Mouse (Mus musculus) erythroblast, embryonic 14.5 days (primary cell): ENCODE measurements at regions not wholly inside any gene's neighbourhood (a gene's known extent, or its start where the extent isn't known, plus 50 kb on each side); places are given as distances from the start of the nearest gene placed in this dataset.

Source experiments
- H3K27me3 ChIP-seq: 2 replicates; pipeline ENCODE4 v1.6.1; 2012; ENCODE audit warnings: inconsistent platforms; ENCODE audit not compliant: control insufficient read depth
- H3K36me3 ChIP-seq: 2 replicates; pipeline ENCODE4 v1.6.1; 2012; ENCODE audit warnings: mild to moderate bottlenecking, inconsistent platforms; ENCODE audit not compliant: control insufficient read depth
- H3K4me1 ChIP-seq: 2 replicates; pipeline ENCODE4 v1.6.1; 2012; ENCODE audit warnings: inconsistent platforms; ENCODE audit not compliant: control insufficient read depth
- H3K4me3 ChIP-seq: replicated peaks from 2 replicates; pipeline ENCODE3; 2012; ENCODE audit warnings: moderate library complexity, mild to moderate bottlenecking, inconsistent platforms
- H3K9me3 ChIP-seq: 2 replicates; pipeline ENCODE4 v1.6.1; 2012; ENCODE audit warnings: low read length, inconsistent platforms, mixed read lengths; ENCODE audit not compliant: control insufficient read depth
- GATA1 ChIP-seq: IDR thresholded peaks from 2 replicates; pipeline ENCODE4 v1.6.1; 2012; ENCODE audit warnings: low read length, inconsistent platforms, mixed read lengths
- TAL1 ChIP-seq: IDR thresholded peaks from 3 replicates; pipeline ENCODE4 v1.6.1; 2012; ENCODE audit warnings: low read length, inconsistent platforms, mixed read lengths

- H3K9me3 ChIP-seq: peaks cover 11% of the 10 kb centered on the region
- no peaks in the 10 kb centered on the region for H3K27me3 ChIP-seq
These were observed 132.9 kb upstream of the Mphosph6 start for GRCm38 (mm10) chr8:117934566-117935094.

GRCm38 (mm10) chr8:117930687-117931086 is 128.9 kb upstream of the Mphosph6 start:
- H3K4me3 ChIP-seq: no peak overlapping the region
- H3K27me3 ChIP-seq: no peaks in the 10 kb centered on the region
- peaks cover 14% of the 10 kb centered on the region for H3K9me3 ChIP-seq
- no peaks in the 10 kb centered on the region for H3K4me1 ChIP-seq
- H3K36me3 ChIP-seq: no peaks in the 10 kb centered on the region
- TF ChIP-seq TAL1 (no peak), GATA1 (no peak)

More at GRCm38 (mm10) chr8:117934566-117935094, 132.9 kb upstream of the Mphosph6 start:
- Histone ChIP-seq H3K4me1 (no peaks in the 10 kb centered on the region), H3K36me3 (no peaks in the 10 kb centered on the region), H3K4me3 (no peak overlapping the region)
- TF ChIP-seq TAL1: no peak

- H3K9me3 ChIP-seq: peaks cover 11% of the 10 kb centered on the region
- H3K36me3 ChIP-seq: no peaks in the 10 kb centered on the region
- H3K27me3 ChIP-seq: no peaks in the 10 kb centered on the region
- H3K4me1 ChIP-seq: no peaks in the 10 kb centered on the region
- no peak for TF ChIP-seq GATA1
- TF ChIP-seq TAL1: no peak
- no peak overlapping the region for H3K4me3 ChIP-seq
These were observed 127.9 kb upstream of the Mphosph6 start for GRCm38 (mm10) chr8:117929606-117930005.

- Histone ChIP-seq H3K36me3 (no peaks in the 10 kb centered on the region), H3K27me3 (no peaks in the 10 kb centered on the region), H3K4me1 (no peaks in the 10 kb centered on the region), H3K9me3 (peaks cover 30% of the 10 kb centered on the region), H3K4me3 (no peak overlapping the region)
- no peak for TF ChIP-seq GATA1
- no peak for TF ChIP-seq TAL1
These were observed 121.6 kb upstream of the Mphosph6 start for GRCm38 (mm10) chr8:117923296-117923695.

- Histone ChIP-seq H3K27me3 (no peaks in the 10 kb centered on the region), H3K4me3 (no peak overlapping the region), H3K4me1 (no peaks in the 10 kb centered on the region), H3K9me3 (peaks cover 20% of the 10 kb centered on the region), H3K36me3 (no peaks in the 10 kb centered on the region)
- no peak for TF ChIP-seq GATA1
- no peak for TF ChIP-seq TAL1
These were observed 101.3 kb upstream of the Mphosph6 start for GRCm38 (mm10) chr8:117903052-117903451.

GRCm38 (mm10) chr8:117899892-117900291 is 98.1 kb upstream of the Mphosph6 start:
- no peaks in the 10 kb centered on the region for H3K4me1 ChIP-seq
- peaks cover 13% of the 10 kb centered on the region for H3K9me3 ChIP-seq
- H3K4me3 ChIP-seq: no peak overlapping the region

GRCm38 (mm10) chr8:117898015-117898414 is 96.3 kb upstream of the Mphosph6 start:
- TF ChIP-seq TAL1 (no peak), GATA1 (no peak)
- no peaks in the 10 kb centered on the region for H3K4me1 ChIP-seq
- H3K9me3 ChIP-seq: peaks cover 17% of the 10 kb centered on the region
- no peaks in the 10 kb centered on the region for H3K27me3 ChIP-seq
- no peaks in the 10 kb centered on the region for H3K36me3 ChIP-seq
- H3K4me3 ChIP-seq: no peak overlapping the region

More at GRCm38 (mm10) chr8:117899892-117900291, 98.1 kb upstream of the Mphosph6 start:
- no peaks in the 10 kb centered on the region for H3K36me3 ChIP-seq
- TF ChIP-seq TAL1: no peak
- TF ChIP-seq GATA1: no peak
- no peaks in the 10 kb centered on the region for H3K27me3 ChIP-seq

GRCm38 (mm10) chr8:117894861-117895260 is 93.1 kb upstream of the Mphosph6 start:
- H3K4me3 ChIP-seq: no peak overlapping the region
- TF ChIP-seq GATA1: no peak
- TF ChIP-seq TAL1: no peak
- H3K27me3 ChIP-seq: no peaks in the 10 kb centered on the region
- no peaks in the 10 kb centered on the region for H3K36me3 ChIP-seq
- peaks cover 8% of the 10 kb centered on the region for H3K9me3 ChIP-seq
- no peaks in the 10 kb centered on the region for H3K4me1 ChIP-seq

GRCm38 (mm10) chr8:117890211-117890610 is 88.5 kb upstream of the Mphosph6 start:
- TF ChIP-seq GATA1: no peak
- TF ChIP-seq TAL1: no peak
- Histone ChIP-seq H3K4me3 (no peak overlapping the region), H3K4me1 (no peaks in the 10 kb centered on the region), H3K9me3 (peaks cover 12% of the 10 kb centered on the region), H3K27me3 (no peaks in the 10 kb centered on the region), H3K36me3 (no peaks in the 10 kb centered on the region)

- no peak for TF ChIP-seq TAL1
- TF ChIP-seq GATA1: no peak
- Histone ChIP-seq H3K4me1 (no peaks in the 10 kb centered on the region), H3K4me3 (no peak overlapping the region), H3K27me3 (no peaks in the 10 kb centered on the region), H3K9me3 (peaks cover 15% of the 10 kb centered on the region), H3K36me3 (no peaks in the 10 kb centered on the region)
These were observed 79.8 kb upstream of the Mphosph6 start for GRCm38 (mm10) chr8:117881414-117881973.
